10 mouse cellular contexts compared by ENCODE assay signal in genomic region chr6:84926066-84926465, GRCm38 (mm10).
DNase-seq lines count a peak whose midpoint lies in the region; TF ChIP-seq lines count a peak whose summit lies in the region.
"Had no signal": no experiment of that assay in that cellular context is flagged by ENCODE, and none has a peak within 500 bp of the region (broad histone marks: within the 10 kb centered on the region; RNA-seq: fewer than 3 reads in every experiment).

No protein-coding gene starts in this region.

- H3K9ac ChIP-seq in ES-E14 (ENCODE audit: insufficient read depth, low read depth, low read length, poor library complexity, severe bottlenecking): no peak overlapping the region
- H3K9ac ChIP-seq: kidney, embryonic 15.5 days had no signal

- in situ Hi-C loops in ES-E14 (cut with MboI; ENCODE audit: low sequenced_read_pairs in 2 of 2, unreplicated experiment in 2 of 2): no loop called here

- peaks cover 0 to 4% of the 10 kb centered on the region in 2 experiments; a peak in 1 of 4 replicates for H3K4me1 ChIP-seq in ES-E14 (ENCODE audit: control insufficient read depth in 2 of 2, insufficient read depth in 2 of 2, low read length in 2 of 2, poor library complexity in 1 of 2)
- H3K4me1 ChIP-seq: kidney, embryonic 15.5 days had no signal

- H3K4me3 ChIP-seq in ES-E14 (ENCODE audit: insufficient read depth in 1 of 2, low read depth in 1 of 2, low read length in 2 of 2, poor library complexity in 1 of 2, severe bottlenecking in 1 of 2): no peak overlapping the region
- H3K4me3 ChIP-seq: kidney, embryonic 15.5 days had no signal

- DNase-seq in kidney, adult 9 months: peak; percentile 28
- no peak for DNase-seq in kidney, postnatal 10 days
- DNase-seq in CD4-positive helper T cell, adult 2 months (ENCODE audit: low read depth, low spot score): peak; percentile 24
- DNase-seq in ES-E14 (ENCODE audit: low read depth, low spot score): no peak
- peak; percentile 14 for DNase-seq in forelimb bud, embryonic 11.5 days (ENCODE audit: low read depth, low spot score)
- no peak for DNase-seq in adrenal gland, postnatal 4 days (ENCODE audit: low spot score in 2 of 2)
- DNase-seq in heart, adult 11 months: no peak
- DNase-seq: left cerebral cortex, postnatal 4 days; right cerebral cortex, adult 18-20 months had no signal

- no peaks in the 10 kb centered on the region for H3K9me3 ChIP-seq in ES-E14 (ENCODE audit: control insufficient read depth, insufficient read depth, low read depth, low read length)

- no peaks in the 10 kb centered on the region; the same call in 1 of the 2 replicates for H3K36me3 ChIP-seq in ES-E14 (ENCODE audit: control insufficient read depth, insufficient read depth, low read length, poor library complexity, severe bottlenecking)
- H3K36me3 ChIP-seq: kidney, embryonic 15.5 days had no signal

- H3K27ac ChIP-seq in ES-E14 (ENCODE audit: insufficient read depth, low read depth, low read length, poor library complexity, severe bottlenecking): no peak overlapping the region
- H3K27ac ChIP-seq: kidney, embryonic 15.5 days had no signal

TF ChIP-seq in ES-E14, 5 proteins besides CTCF, POLR2A, EP300 and RAD21:
- TF ChIP-seq MAFK (IDR thresholded peaks at IDR 0.05; ENCODE audit: insufficient read depth, low read depth, low read length): no peak
- TF ChIP-seq ZC3H11A (IDR thresholded peaks at IDR 0.05; ENCODE audit: borderline replicate concordance, low read depth, low read length): 0 out of 2 replicates have a peak, but pooled peaks have one; percentile 20

Comparison
In these comparisons a context has a peak if more than half of its experiments do, and no peak if none do; other contexts are left out.
1. DNase-seq: peak in kidney, adult 9 months (single experiment), CD4-positive helper T cell, adult 2 months (single experiment) and forelimb bud, embryonic 11.5 days (single experiment); none in kidney, postnatal 10 days (single experiment), ES-E14 (single experiment), adrenal gland, postnatal 4 days (0 of 2) and heart, adult 11 months (single experiment).